21 mouse cellular contexts compared by ENCODE assay signal in genomic region chr8:103398179-103398578, GRCm38 (mm10).
DNase-seq lines count a peak whose midpoint lies in the region; ATAC-seq and TF ChIP-seq lines count a peak whose summit lies in the region.
"Had no signal": no experiment of that assay in that cellular context is flagged by ENCODE, and none has a peak within 500 bp of the region (broad histone marks: within the 10 kb centered on the region; RNA-seq: fewer than 3 reads in every experiment).

No protein-coding gene starts in this region.

- no peak overlapping the region for H3K27ac ChIP-seq in midbrain, postnatal 0 days (ENCODE audit: low read depth, low read length)
- no peak overlapping the region for H3K27ac ChIP-seq in midbrain, embryonic 10.5 days (replicated peaks)
- no peak overlapping the region for H3K27ac ChIP-seq in stomach, postnatal 0 days (replicated peaks)
- no peak overlapping the region for H3K27ac ChIP-seq in cerebellum, adult 2 months (ENCODE audit: insufficient read depth, low read length)
- H3K27ac ChIP-seq: neural tube, embryonic 15.5 days; stomach, embryonic 15.5 days had no signal

- H3K4me2 ChIP-seq in midbrain, postnatal 0 days (ENCODE audit: low read depth, low read length, poor library complexity, severe bottlenecking) = no peak overlapping the region
- H3K4me2 ChIP-seq in stomach, postnatal 0 days (replicated peaks; ENCODE audit: low read depth) = no peak overlapping the region
- H3K4me2 ChIP-seq: neural tube, embryonic 15.5 days; stomach, embryonic 15.5 days had no signal

- no peak for TF ChIP-seq POLR2A in cerebellum, adult 2 months (IDR thresholded peaks at IDR 0.05; ENCODE audit: borderline replicate concordance, insufficient read depth, low read length)

- TF ChIP-seq EP300 in stomach, postnatal 0 days (optimal IDR thresholded peaks at IDR 0.05) = no peak

- no peak overlapping the region for H3K9ac ChIP-seq in midbrain, postnatal 0 days (replicated peaks; ENCODE audit: low read length, poor library complexity, severe bottlenecking)
- H3K9ac ChIP-seq in stomach, postnatal 0 days (ENCODE audit: low read length) = no peak overlapping the region
- H3K9ac ChIP-seq: neural tube, embryonic 15.5 days; stomach, embryonic 15.5 days had no signal

- WGBS in midbrain, postnatal 0 days = 86% methylated on average over 3 of the region's 3 CpGs
- 70% methylated on average over 3 of the region's 3 CpGs for WGBS in midbrain, embryonic 10.5 days
- 78% methylated on average over 3 of the region's 3 CpGs for WGBS in stomach, postnatal 0 days
- 72% methylated on average over 3 of the region's 3 CpGs for WGBS in cerebellum, adult 2 months

- no peaks in the 10 kb centered on the region for H3K36me3 ChIP-seq in midbrain, postnatal 0 days (ENCODE audit: insufficient read depth, low read length)
- no peaks in the 10 kb centered on the region for H3K36me3 ChIP-seq in midbrain, embryonic 10.5 days
- H3K36me3 ChIP-seq in stomach, postnatal 0 days (ENCODE audit: control insufficient read depth, insufficient read depth, low read length) = no peaks in the 10 kb centered on the region
- H3K36me3 ChIP-seq: forebrain, embryonic 10.5 days; neural tube, embryonic 15.5 days; stomach, embryonic 15.5 days had no signal

- no peaks in the 10 kb centered on the region for H3K4me1 ChIP-seq in midbrain, postnatal 0 days (ENCODE audit: insufficient read depth, low read length)
- H3K4me1 ChIP-seq in midbrain, embryonic 10.5 days = peaks cover 12% of the 10 kb centered on the region
- no peaks in the 10 kb centered on the region for H3K4me1 ChIP-seq in stomach, postnatal 0 days (replicated peaks; ENCODE audit: control insufficient read depth, insufficient read depth)
- no peaks in the 10 kb centered on the region for H3K4me1 ChIP-seq in cerebellum, adult 2 months (ENCODE audit: control insufficient read depth, insufficient read depth, low read length)
- H3K4me1 ChIP-seq: neural tube, embryonic 15.5 days; stomach, embryonic 15.5 days had no signal

- no peaks in the 10 kb centered on the region for H3K9me3 ChIP-seq in midbrain, postnatal 0 days (ENCODE audit: low read length)
- no peaks in the 10 kb centered on the region for H3K9me3 ChIP-seq in midbrain, embryonic 10.5 days (replicated peaks)
- H3K9me3 ChIP-seq in stomach, postnatal 0 days (ENCODE audit: control insufficient read depth, low read length) = no peaks in the 10 kb centered on the region
- H3K9me3 ChIP-seq: neural tube, embryonic 15.5 days; stomach, embryonic 15.5 days had no signal

- H3K4me3 ChIP-seq in midbrain, postnatal 0 days (ENCODE audit: low read depth, low read length) = no peak overlapping the region
- H3K4me3 ChIP-seq in midbrain, embryonic 10.5 days = no peak overlapping the region
- no peak overlapping the region for H3K4me3 ChIP-seq in stomach, postnatal 0 days (ENCODE audit: low read depth, low read length)
- H3K4me3 ChIP-seq in cerebellum, adult 2 months (replicated peaks; ENCODE audit: insufficient read depth, low read depth, low read length) = no peak overlapping the region
- H3K4me3 ChIP-seq: forebrain, embryonic 10.5 days; neural tube, embryonic 15.5 days; stomach, embryonic 15.5 days had no signal

- no peak for ATAC-seq in midbrain, postnatal 0 days (ENCODE audit: low FRiP score)
- no peak for ATAC-seq in stomach, postnatal 0 days (ENCODE audit: low FRiP score, low TSS enrichment)
- ATAC-seq: CD4-positive, CD25-positive, alpha-beta regulatory T cell, adult 4 months; lung, postnatal 0 days had no signal

- DNase-seq in embryo, embryonic 11 days = peak; percentile 45
- DNase-seq in embryo, embryonic 10.5 days (ENCODE audit: low spot score) = no peak
- no peak for DNase-seq in midbrain, postnatal 0 days (ENCODE audit: low spot score)
- no peak for DNase-seq in midbrain, embryonic 10.5 days (ENCODE audit: low spot score)
- peak; percentile 46 for DNase-seq in forelimb bud, embryonic 11.5 days (ENCODE audit: low read depth, low spot score)
- no peak for DNase-seq in stomach, postnatal 0 days (ENCODE audit: low spot score)
- DNase-seq in cerebellum, postnatal 14 days = no peak
- no peak for DNase-seq in cerebellum, adult 2 months
- DNase-seq: adrenal gland, postnatal 36 days; cerebellum, adult 8-10 months; gastrocnemius, postnatal 14 days; kidney, adult 18-20 months; kidney, postnatal 10 days; liver; midbrain, embryonic 14.5 days; right cerebral cortex, postnatal 25 days had no signal

- no peaks in the 10 kb centered on the region for H3K27me3 ChIP-seq in midbrain, postnatal 0 days (ENCODE audit: insufficient read depth, low read length)
- H3K27me3 ChIP-seq in midbrain, embryonic 10.5 days (ENCODE audit: low read depth, poor library complexity, severe bottlenecking) = 0 out of 2 replicates have a peak, but pooled peaks cover 5% of the 10 kb centered on the region
- H3K27me3 ChIP-seq in stomach, postnatal 0 days (ENCODE audit: control insufficient read depth, insufficient read depth, low read length) = no peaks in the 10 kb centered on the region
- no peaks in the 10 kb centered on the region for H3K27me3 ChIP-seq in cerebellum, adult 2 months (ENCODE audit: control insufficient read depth, insufficient read depth, low read length)
- H3K27me3 ChIP-seq: neural tube, embryonic 15.5 days; stomach, embryonic 15.5 days had no signal

- TF ChIP-seq CTCF in midbrain, postnatal 0 days (IDR thresholded peaks at IDR 0.05) = 0 out of 2 replicates have a peak, but pooled peaks have one; percentile 6
- TF ChIP-seq CTCF in stomach, postnatal 0 days (IDR thresholded peaks at IDR 0.05; ENCODE audit: low read depth) = peak; percentile 35
- TF ChIP-seq CTCF in cerebellum, adult 2 months (IDR thresholded peaks at IDR 0.05; ENCODE audit: borderline replicate concordance, insufficient read depth, low read depth, low read length) = no peak

Comparison
In these comparisons a context has a peak if more than half of its experiments do, and no peak if none do; other contexts are left out.
1. DNase-seq: peak in embryo, embryonic 11 days (single experiment) and forelimb bud, embryonic 11.5 days (single experiment); none in embryo, embryonic 10.5 days (single experiment), midbrain, postnatal 0 days (single experiment), midbrain, embryonic 10.5 days (single experiment), stomach, postnatal 0 days (single experiment), cerebellum, postnatal 14 days (0 of 2) and cerebellum, adult 2 months (0 of 2).